Mouse (Mus musculus) kidney, embryonic 15.5 days (tissue): Measurements from ENCODE around the gene 0610012G03Rik. TPM values are rescaled to one million over a fixed set of nuclear protein-coding genes. Genes with fewer than 3 reads are reported as not detected.

Experiments
- ATAC-seq: fragments of 200-750 bp; cut with Nextera tagmentation; replicated peaks from 2 replicates; pipeline ENCODE4 v1.8.0; 2017; ENCODE audit warnings: moderate TSS enrichment; ENCODE audit not compliant: low FRiP score
- H3K27ac ChIP-seq: fragments of 300-500 bp; sonication (generic); 2 replicates; pipeline ENCODE4 v1.5.1; 2015; ENCODE audit warnings: mild to moderate bottlenecking, inconsistent platforms
- H3K27me3 ChIP-seq: fragments of 300-500 bp; sonication (generic); 2 replicates; pipeline ENCODE4 v1.6.1; 2015; ENCODE audit warnings: inconsistent platforms
- H3K36me3 ChIP-seq: fragments of 300-500 bp; sonication (generic); 2 replicates; pipeline ENCODE4 v1.6.1; 2015; ENCODE audit warnings: inconsistent platforms
- H3K4me1 ChIP-seq: fragments of 300-500 bp; sonication (generic); 2 replicates; pipeline ENCODE4 v1.6.1; 2015; ENCODE audit warnings: inconsistent platforms
- H3K4me2 ChIP-seq: fragments of 300-500 bp; sonication (generic); 2 replicates; pipeline ENCODE4 v1.6.1; 2015; ENCODE audit warnings: moderate library complexity, mild to moderate bottlenecking, inconsistent platforms
- H3K4me3 ChIP-seq: fragments of 300-500 bp; sonication (generic); replicated peaks from 2 replicates; pipeline ENCODE4 v1.5.1; 2015; ENCODE audit warnings: mild to moderate bottlenecking, inconsistent platforms
- H3K9ac ChIP-seq: fragments of 300-500 bp; sonication (generic); 2 replicates; pipeline ENCODE4 v1.6.1; 2015; ENCODE audit warnings: mild to moderate bottlenecking, inconsistent platforms
- H3K9me3 ChIP-seq: fragments of 300-500 bp; sonication (generic); replicated peaks from 2 replicates; pipeline ENCODE4 v1.6.1; 2016; ENCODE audit warnings: inconsistent platforms
- WGBS: fragments of 180-500 bp; shearing (Covaris S2); methylation state at CpG from one replicate; pipeline ENCODE4 v1.1.7; 2015; ENCODE audit warnings: mixed read lengths; 5-methylcytosine and 5-hydroxymethylcytosine counted together
- polyA plus RNA-seq: library from polyadenylated mRNA; unstranded; fragments of >200 nt; fragmentation: Nextera tagmentation; extraction: Ambion mirVana; gene quantifications from 2 replicates; pipeline ENCODE4 v1.2.1, GENCODE M21; 2015

Gene 0610012G03Rik
- polyA plus RNA-seq, 1 experiment from 2014 or later, result 93.8 TPM

GRCm38 (mm10) chr16:31944698-31945255, 3.5 kb downstream of the 0610012G03Rik start:
- H3K4me2 ChIP-seq, result no peak overlapping the region
- no peak for ATAC-seq
- H3K9me3 ChIP-seq, result no peaks in the 10 kb centered on the region
- H3K4me3 ChIP-seq, result no peak overlapping the region
- peaks cover 32% of the 10 kb centered on the region for H3K4me1 ChIP-seq
- no peak overlapping the region for H3K9ac ChIP-seq
- WGBS, result 90% methylated on average over 12 of the region's 12 CpGs
- no peaks in the 10 kb centered on the region for H3K27me3 ChIP-seq
- no peak overlapping the region for H3K27ac ChIP-seq
- 0 out of 2 replicates have a peak, but pooled peaks cover 8% of the 10 kb centered on the region for H3K36me3 ChIP-seq

- Histone ChIP-seq H3K27me3 (no peaks in the 10 kb centered on the region), H3K9ac (no peak overlapping the region), H3K9me3 (no peaks in the 10 kb centered on the region), H3K4me3 (no peak overlapping the region), H3K36me3 (0 out of 2 replicates have a peak, but pooled peaks cover 8% of the 10 kb centered on the region), H3K4me1 (peaks cover 25% of the 10 kb centered on the region), H3K27ac (no peak overlapping the region), H3K4me2 (no peak overlapping the region)
- 0 out of 2 replicates have a peak, but pooled peaks have one; percentile 42 for ATAC-seq
- WGBS, result 3% methylated on average over 10 of the region's 10 CpGs
Observed at GRCm38 (mm10) chr16:31943980-31944379, 4.3 kb downstream of the 0610012G03Rik start.

GRCm38 (mm10) chr16:31940586-31940985, 7.7 kb downstream of the 0610012G03Rik start:
- 62% methylated on average over 2 of the region's 2 CpGs for WGBS
- peaks cover 12% of the 10 kb centered on the region for H3K4me1 ChIP-seq

GRCm38 (mm10) chr16:31938856-31939255, 9.4 kb downstream of the 0610012G03Rik start:
- Histone ChIP-seq H3K4me1 (peaks cover 19% of the 10 kb centered on the region), H3K27me3 (peaks cover 30% of the 10 kb centered on the region), H3K9me3 (no peaks in the 10 kb centered on the region), H3K27ac (no peak overlapping the region), H3K4me2 (no peak overlapping the region), H3K9ac (no peak overlapping the region), H3K4me3 (no peak overlapping the region), H3K36me3 (no peaks in the 10 kb centered on the region)
- ATAC-seq, result no peak
- WGBS, result 69% methylated on average over 6 of the region's 6 CpGs

More at GRCm38 (mm10) chr16:31940586-31940985, 7.7 kb downstream of the 0610012G03Rik start:
- Histone ChIP-seq H3K27ac (no peak overlapping the region), H3K9me3 (no peaks in the 10 kb centered on the region), H3K9ac (no peak overlapping the region), H3K27me3 (peaks cover 13% of the 10 kb centered on the region), H3K36me3 (0 out of 2 replicates have a peak, but pooled peaks cover 8% of the 10 kb centered on the region), H3K4me3 (no peak overlapping the region), H3K4me2 (no peak overlapping the region)
- ATAC-seq, result no peak

- H3K9me3 ChIP-seq, result no peaks in the 10 kb centered on the region
- ATAC-seq, result no peak
- peaks cover 45% of the 10 kb centered on the region for H3K27me3 ChIP-seq
Observed at GRCm38 (mm10) chr16:31936568-31936967, 11.7 kb downstream of the 0610012G03Rik start.

GRCm38 (mm10) chr16:31935091-31935979, 13.0 kb downstream of the 0610012G03Rik start:
- no peaks in the 10 kb centered on the region for H3K9me3 ChIP-seq
- peak; percentile 7; the same call in 1 of the 2 replicates for ATAC-seq
- WGBS, result 5% methylated on average over 36 of the region's 36 CpGs

More at GRCm38 (mm10) chr16:31936568-31936967, 11.7 kb downstream of the 0610012G03Rik start:
- Histone ChIP-seq H3K4me1 (peaks cover 28% of the 10 kb centered on the region), H3K4me2 (no peak overlapping the region), H3K36me3 (no peaks in the 10 kb centered on the region), H3K4me3 (no peak overlapping the region), H3K27ac (no peak overlapping the region), H3K9ac (no peak overlapping the region)
- 80% methylated on average over 4 of the region's 4 CpGs for WGBS

GRCm38 (mm10) chr16:31934550-31935010, 13.7 kb downstream of the 0610012G03Rik start:
- Histone ChIP-seq H3K27me3 (peaks cover 45% of the 10 kb centered on the region), H3K9me3 (no peaks in the 10 kb centered on the region), H3K27ac (no peak overlapping the region), H3K4me2 (peak overlapping the region; percentile 98), H3K4me1 (peaks cover 30% of the 10 kb centered on the region), H3K4me3 (peak overlapping the region; percentile 31), H3K36me3 (no peaks in the 10 kb centered on the region), H3K9ac (0 out of 2 replicates have a peak overlapping the region, but pooled peaks have one; percentile 29)
- WGBS, result 19% methylated on average over 13 of the region's 13 CpGs
- no peak for ATAC-seq

More at GRCm38 (mm10) chr16:31935091-31935979, 13.0 kb downstream of the 0610012G03Rik start:
- H3K4me3 ChIP-seq, result peak overlapping the region; percentile 31
- peak overlapping the region; percentile 63 for H3K4me2 ChIP-seq
- peak overlapping the region; percentile 29; the same call in 1 of the 2 replicates for H3K9ac ChIP-seq
- no peaks in the 10 kb centered on the region for H3K36me3 ChIP-seq
- H3K4me1 ChIP-seq, result peaks cover 30% of the 10 kb centered on the region
- H3K27ac ChIP-seq, result no peak overlapping the region
- H3K27me3 ChIP-seq, result peaks cover 45% of the 10 kb centered on the region

GRCm38 (mm10) chr16:31933751-31934549, 14.3 kb downstream of the 0610012G03Rik start, which contains the start of gene Pigz:
TSS of gene Pigz (plus strand) at chr16:31933851.
- Histone ChIP-seq H3K9me3 (no peaks in the 10 kb centered on the region), H3K27ac (peak within 1 kb of the TSS; percentile 46; the same call in 1 of the 2 replicates), H3K36me3 (no peaks in the 10 kb centered on the region), H3K27me3 (peaks cover 45% of the 10 kb centered on the region), H3K9ac (peak within 1 kb of the TSS; percentile 48), H3K4me3 (peak within 1 kb of the TSS; percentile 57), H3K4me2 (peak within 1 kb of the TSS; percentile 98), H3K4me1 (peaks cover 30% of the 10 kb centered on the region)
- no peak for ATAC-seq
- WGBS, result 8% methylated on average over 42 of the region's 42 CpGs

- Histone ChIP-seq H3K4me1 (peaks cover 30% of the 10 kb centered on the region), H3K36me3 (no peaks in the 10 kb centered on the region), H3K4me2 (peak overlapping the region; percentile 98), H3K9me3 (no peaks in the 10 kb centered on the region), H3K27me3 (peaks cover 45% of the 10 kb centered on the region), H3K27ac (peak overlapping the region; percentile 46; the same call in 1 of the 2 replicates), H3K9ac (peak overlapping the region; percentile 48), H3K4me3 (peak overlapping the region; percentile 57)
- peak; percentile 89 for ATAC-seq
- WGBS, result under 1% methylated on average over 49 of the region's 50 CpGs
Observed at GRCm38 (mm10) chr16:31932840-31933697, 15.2 kb downstream of the 0610012G03Rik start.

- 64% methylated on average over 5 of the region's 5 CpGs for WGBS
- peaks cover 45% of the 10 kb centered on the region for H3K27me3 ChIP-seq
- no peak for ATAC-seq
- no peak overlapping the region for H3K27ac ChIP-seq
- peaks cover 30% of the 10 kb centered on the region for H3K4me1 ChIP-seq
- H3K4me2 ChIP-seq, result peak overlapping the region; percentile 98; the same call in 1 of the 2 replicates
- no peaks in the 10 kb centered on the region for H3K36me3 ChIP-seq
- H3K4me3 ChIP-seq, result no peak overlapping the region
- no peak overlapping the region for H3K9ac ChIP-seq
- no peaks in the 10 kb centered on the region for H3K9me3 ChIP-seq
Observed at GRCm38 (mm10) chr16:31932255-31932654, 16.0 kb downstream of the 0610012G03Rik start.
